Mouse (Mus musculus): ENCODE measurements around the gene Pold2.

Pold2 gene

GRCm38 (mm10) chr11:5827931-5828330, 50.2 kb downstream of the Pold2 start:
- no peak for DNase-seq (ENCODE audit: low read depth, low spot score)

DNA sequence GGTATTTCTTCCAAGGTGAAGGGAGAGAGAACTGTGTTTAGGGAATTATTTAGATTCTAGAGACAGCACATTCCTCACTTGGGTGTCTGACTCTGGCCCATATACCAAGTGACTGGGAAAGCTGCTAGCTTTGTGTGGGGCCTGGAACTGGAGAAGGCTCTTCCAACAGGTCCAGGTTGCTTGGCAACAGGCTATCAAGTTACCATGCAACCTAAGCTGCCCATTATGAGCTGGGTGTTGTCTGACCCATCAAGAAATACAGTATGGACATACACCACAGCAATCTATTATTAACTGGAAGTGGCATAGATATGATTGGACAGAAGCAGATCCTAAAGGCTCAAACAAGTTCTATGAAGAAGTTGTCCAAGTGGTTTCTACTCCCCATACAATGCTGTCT, 52.7 kb downstream of the Pold2 start:
- DNase-seq (ENCODE audit: low read depth, low spot score): no peak
